Mouse (Mus musculus) layer of hippocampus, adult 2 months (tissue): Measurements from ENCODE around the gene U90926. TPM values are rescaled to one million over a fixed set of nuclear protein-coding genes. Genes with fewer than 3 reads are reported as not detected.

Experiments used
- DNase-seq, 2 experiments: peaks; one replicate each; pipeline ENCODE4 v3.0.0; 2022; ENCODE audit warnings: low spot score in 2 of 2
- H3K27ac ChIP-seq: fragments of 200-600 bp; 2 replicates; pipeline ENCODE4 v1.8.1; 2022
- H3K4me3 ChIP-seq: fragments of 200-600 bp; 2 replicates; pipeline ENCODE4 v1.8.1; 2022; ENCODE audit warnings: mild to moderate bottlenecking
- CTCF ChIP-seq: fragments of 200-600 bp; conservative IDR thresholded peaks from 2 replicates; pipeline ENCODE4 v1.8.1; 2022; ENCODE audit warnings: antibody characterized with exemption, mild to moderate bottlenecking, moderate library complexity
- total RNA-seq, 2 experiments: library from RNA; stranded (reverse); gene quantifications; 2 replicates each; pipeline ENCODE4 v1.2.3; 2021

U90926 gene
- total RNA-seq, 2 experiments from 2014 or later = not detected

- TF ChIP-seq CTCF = no peak
- no peak overlapping the region for H3K4me3 ChIP-seq
- no peak for DNase-seq
- no peak overlapping the region for H3K27ac ChIP-seq
These were observed 18.2 kb upstream of the U90926 start for GRCm38 (mm10) chr5:92233366-92233765.

- no peak for TF ChIP-seq CTCF
- H3K4me3 ChIP-seq = no peak overlapping the region
- DNase-seq = no peak
- no peak overlapping the region for H3K27ac ChIP-seq
These were observed 16.6 kb upstream of the U90926 start for GRCm38 (mm10) chr5:92231836-92232235.

- no peak for TF ChIP-seq CTCF
- Histone ChIP-seq H3K4me3 (no peak overlapping the region), H3K27ac (no peak overlapping the region)
- no peak for DNase-seq
These were observed 15.1 kb upstream of the U90926 start for GRCm38 (mm10) chr5:92230306-92230705.

GRCm38 (mm10) chr5:92229514-92229913 lies 14.3 kb upstream of the U90926 start:
- TF ChIP-seq CTCF = no peak
- no peak overlapping the region for H3K27ac ChIP-seq
- no peak overlapping the region for H3K4me3 ChIP-seq
- no peak for DNase-seq

DNA sequence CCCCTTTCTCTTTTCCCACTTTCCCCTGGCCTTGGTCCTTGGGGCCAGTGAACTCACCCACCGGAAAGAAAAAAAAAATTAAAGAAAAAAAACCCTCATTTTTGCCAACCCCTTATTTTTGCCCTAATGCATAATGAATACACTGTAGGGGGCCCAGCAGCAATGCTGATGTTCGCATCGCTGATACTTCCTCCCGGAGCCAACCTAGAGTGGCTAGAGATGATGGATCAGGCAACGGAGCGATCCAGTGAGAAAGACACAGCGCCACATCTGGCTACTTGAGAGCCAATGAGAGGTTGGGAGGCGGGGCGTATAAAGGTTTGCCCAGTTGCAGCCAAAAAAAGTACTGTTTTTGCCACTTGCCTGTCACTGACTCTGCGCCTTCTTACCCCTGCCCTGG lies 13.6 kb upstream of the U90926 start:
- no peak for DNase-seq
- H3K27ac ChIP-seq = no peak overlapping the region
- no peak for TF ChIP-seq CTCF
- H3K4me3 ChIP-seq = no peak overlapping the region

- DNase-seq = no peak
- Histone ChIP-seq H3K27ac (no peak overlapping the region), H3K4me3 (no peak overlapping the region)
- TF ChIP-seq CTCF = no peak
These were observed 12.6 kb upstream of the U90926 start for GRCm38 (mm10) chr5:92227782-92228181.

DNA sequence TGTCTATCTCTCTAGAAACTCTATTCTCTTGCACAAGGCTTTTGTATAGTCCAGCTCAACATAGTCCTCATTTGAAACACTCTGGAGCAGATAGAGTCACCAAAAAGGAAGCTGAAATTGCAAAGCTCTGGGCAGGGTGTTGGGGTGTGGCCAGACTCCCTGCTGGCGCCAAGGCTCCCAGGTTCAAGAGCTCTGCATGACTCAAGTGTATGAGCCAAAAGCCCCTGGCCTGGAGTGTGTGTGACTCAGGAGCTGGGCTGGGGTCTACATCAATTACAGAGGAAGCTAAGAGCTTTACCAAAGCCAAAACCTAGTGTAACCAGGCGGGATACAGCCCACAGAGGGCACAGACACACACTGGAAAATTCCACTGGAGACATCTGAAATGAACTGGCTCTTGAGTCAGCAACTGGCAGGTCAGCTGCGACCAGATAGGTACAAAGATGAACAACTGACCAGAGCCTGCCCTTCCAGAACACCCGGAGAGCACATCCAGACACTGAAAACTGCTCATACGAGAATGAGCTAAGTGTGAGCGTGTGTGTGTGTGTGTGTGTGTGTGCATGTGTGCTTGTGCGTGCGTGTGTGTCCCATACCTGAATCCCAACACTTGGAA lies 5.2 kb upstream of the U90926 start:
- H3K4me3 ChIP-seq = no peak overlapping the region
- no peak overlapping the region for H3K27ac ChIP-seq
- no peak for DNase-seq
- no peak for TF ChIP-seq CTCF

DNA sequence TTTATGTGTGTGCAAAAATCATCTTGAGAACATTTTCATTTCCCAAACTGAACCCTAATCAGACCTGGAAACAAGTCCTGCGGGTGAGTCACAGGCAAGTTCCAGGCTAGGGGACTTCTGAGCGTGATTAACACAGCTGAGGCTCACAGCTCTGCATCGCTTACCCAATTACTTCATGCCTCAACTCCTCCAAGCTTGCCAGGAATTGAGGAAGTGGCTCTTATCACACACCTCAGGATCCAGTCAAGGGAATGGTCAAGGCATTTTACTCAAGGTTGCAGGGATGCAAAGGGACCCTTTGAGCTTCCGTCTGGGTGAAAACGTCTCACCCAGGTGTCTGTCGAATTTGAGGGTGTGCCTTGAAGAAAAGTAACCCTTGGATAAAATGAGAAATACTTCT lies 4.6 kb upstream of the U90926 start:
- no peak overlapping the region for H3K4me3 ChIP-seq
- no peak for DNase-seq
- H3K27ac ChIP-seq = no peak overlapping the region
- TF ChIP-seq CTCF = no peak

DNA sequence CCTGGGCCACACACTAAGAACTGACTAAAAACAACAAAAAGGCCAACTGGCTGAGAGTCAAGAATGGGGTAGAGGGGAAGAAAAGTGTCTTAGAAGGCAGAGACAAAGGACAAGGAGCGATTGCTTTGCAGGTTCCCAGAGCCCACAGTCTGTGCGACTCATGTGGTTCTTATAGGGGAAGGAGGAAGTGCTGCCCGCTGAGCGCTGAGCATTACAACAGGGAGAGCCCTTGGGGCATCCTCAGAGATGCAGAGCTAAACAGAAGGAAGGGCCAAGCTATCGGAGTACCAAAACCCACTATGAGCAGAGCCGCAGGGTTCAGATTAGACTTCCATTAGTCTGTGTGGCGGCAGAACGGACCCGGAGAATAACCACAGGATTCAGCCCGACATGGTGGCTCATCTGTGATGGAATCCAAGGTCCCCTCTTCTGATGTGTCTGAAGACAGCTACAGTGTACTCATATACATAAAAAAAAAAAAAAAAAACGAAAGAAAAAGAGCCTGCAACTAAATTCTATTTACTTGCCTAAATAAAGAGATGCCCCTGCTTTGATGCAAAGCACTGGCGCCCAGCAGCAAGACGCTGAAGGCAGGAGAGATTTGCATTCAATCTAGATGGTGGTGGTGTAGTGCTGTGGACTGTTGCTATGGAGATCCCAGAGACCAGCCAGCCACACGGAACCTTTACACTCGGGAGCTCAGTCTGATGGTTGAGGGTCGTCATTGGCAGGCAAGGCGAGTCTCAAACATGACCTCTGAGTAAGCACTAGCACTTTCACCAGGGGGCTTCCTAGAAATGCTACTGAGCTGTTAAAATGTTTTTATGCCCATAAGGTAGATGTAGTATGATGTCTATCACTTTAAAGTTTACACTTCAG lies 3.9 kb upstream of the U90926 start:
- no peak for DNase-seq
- Histone ChIP-seq H3K4me3 (no peak overlapping the region), H3K27ac (no peak overlapping the region)
- no peak for TF ChIP-seq CTCF

GRCm38 (mm10) chr5:92212231-92212630 lies 3.0 kb downstream of the U90926 start:
- no peak overlapping the region for H3K27ac ChIP-seq
- H3K4me3 ChIP-seq = no peak overlapping the region
- no peak for DNase-seq
- TF ChIP-seq CTCF = no peak

- no peak overlapping the region for H3K4me3 ChIP-seq
- TF ChIP-seq CTCF = no peak
These were observed 5.0 kb downstream of the U90926 start for GRCm38 (mm10) chr5:92210205-92210604.

DNA sequence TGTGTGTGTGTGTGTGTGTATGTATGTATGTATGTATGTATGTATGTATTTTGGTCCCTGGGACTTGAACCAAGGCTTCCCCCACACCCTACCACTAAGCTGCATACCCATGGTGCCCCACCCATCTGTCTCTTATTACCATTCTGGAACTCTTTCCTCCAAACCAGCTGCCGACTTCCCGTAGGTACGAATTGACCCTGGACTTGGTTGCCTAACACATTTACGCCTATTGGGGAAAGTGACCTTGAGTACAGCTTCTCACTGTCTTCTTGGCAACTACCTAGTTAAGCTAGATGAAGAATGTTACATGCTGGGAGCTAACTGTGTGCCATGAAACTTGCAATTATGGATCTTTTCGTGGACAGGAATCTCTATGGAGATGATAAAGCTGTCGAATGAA lies 9.1 kb downstream of the U90926 start:
- Histone ChIP-seq H3K4me3 (no peak overlapping the region), H3K27ac (no peak overlapping the region)
- no peak for TF ChIP-seq CTCF
- DNase-seq = no peak

More at GRCm38 (mm10) chr5:92210205-92210604, 5.0 kb downstream of the U90926 start:
- H3K27ac ChIP-seq = no peak overlapping the region
- no peak for DNase-seq

DNA sequence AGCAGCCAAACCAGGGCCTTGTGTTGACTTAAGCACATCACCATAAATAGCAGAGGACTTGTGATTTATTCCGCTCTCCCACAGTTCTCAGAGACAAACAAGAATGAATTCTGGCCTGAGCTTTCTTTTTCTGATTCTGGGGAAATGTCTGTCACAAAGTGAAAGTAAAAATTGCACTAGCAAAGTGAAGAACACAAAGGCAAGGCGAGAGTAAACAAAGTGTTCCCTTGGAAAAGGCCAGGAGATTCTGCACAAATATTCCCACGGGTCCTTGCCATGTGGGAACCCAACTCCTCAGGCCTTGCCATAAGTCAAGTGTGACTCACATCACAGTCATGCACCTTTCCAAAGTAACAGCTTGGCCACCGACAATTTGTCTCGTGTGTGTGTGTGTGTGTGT lies 9.5 kb downstream of the U90926 start:
- Histone ChIP-seq H3K4me3 (no peak overlapping the region), H3K27ac (0 out of 2 replicates have a peak overlapping the region, but pooled peaks have one; percentile 5)
- TF ChIP-seq CTCF = no peak
- no peak for DNase-seq

DNA sequence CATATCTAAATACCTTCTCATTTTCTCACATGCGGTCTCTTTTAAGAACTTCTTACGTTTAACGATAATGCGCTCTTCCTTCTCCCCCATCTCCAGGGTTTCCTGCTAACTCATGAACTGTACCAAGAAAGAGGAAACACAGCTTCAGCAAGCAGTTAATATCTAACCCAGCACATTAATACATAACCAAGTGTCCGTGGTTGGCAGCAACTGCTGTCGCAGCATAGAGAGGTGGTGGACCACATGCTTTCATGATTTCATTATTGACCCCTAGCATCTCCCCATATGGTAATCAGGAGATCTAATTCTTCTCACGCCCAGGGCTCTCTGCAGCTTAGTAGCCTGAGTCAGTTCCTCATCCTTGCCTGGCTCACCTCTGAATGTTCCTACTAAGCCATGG lies 10.0 kb downstream of the U90926 start:
- Histone ChIP-seq H3K4me3 (no peak overlapping the region), H3K27ac (0 out of 2 replicates have a peak overlapping the region, but pooled peaks have one; percentile 5)
- TF ChIP-seq CTCF = no peak
- DNase-seq = no peak
